Mouse (Mus musculus): ENCODE measurements around the gene Col16a1.

Col16a1 gene

DNA sequence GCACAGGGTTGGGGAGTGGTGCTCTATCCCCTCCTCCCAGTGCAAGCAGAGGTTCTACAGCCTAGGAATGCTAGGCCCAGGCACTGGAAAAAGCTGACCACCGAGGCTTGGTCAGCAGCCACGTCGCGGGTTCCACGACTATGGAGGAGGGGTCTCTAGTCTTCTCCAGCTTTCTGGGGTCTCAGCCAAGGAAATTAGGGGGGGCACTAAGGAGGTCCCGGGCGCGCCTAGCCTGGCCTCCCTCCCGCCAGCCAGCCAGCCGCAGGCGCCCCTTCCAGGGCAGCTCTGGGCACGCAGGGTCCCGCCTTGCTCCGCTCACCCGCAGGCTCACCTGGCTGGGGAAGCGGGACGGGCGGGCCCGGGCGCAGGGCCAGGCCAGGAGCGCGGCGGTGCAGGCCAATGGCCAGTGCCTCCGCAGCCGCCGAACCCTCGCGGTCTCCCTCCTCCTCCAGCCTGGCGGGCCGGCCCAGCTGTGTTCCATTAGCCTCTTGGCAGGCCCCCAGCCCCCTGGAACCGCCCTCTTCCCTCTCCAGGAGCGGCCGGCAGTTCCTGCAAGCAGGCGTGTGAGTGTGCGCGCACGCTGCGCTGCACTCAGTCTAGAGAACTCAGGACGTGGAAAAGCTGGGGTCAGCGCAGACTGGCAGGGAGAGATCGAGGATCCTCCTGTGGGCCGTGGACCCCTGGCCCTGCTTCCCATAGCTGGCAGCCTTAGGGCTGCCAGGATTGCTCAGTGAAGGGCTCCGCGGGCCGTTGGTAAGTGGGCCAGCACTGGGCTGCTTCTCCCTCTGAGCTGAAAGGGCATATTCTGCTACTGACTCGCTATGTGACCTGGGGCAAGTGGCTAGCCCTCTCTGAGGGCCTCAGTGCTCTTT lies at the start of gene Col16a1:
Gene Col16a1, plus strand, starts transcription at position 510 of the 872 bp plus-strand sequence.
- no peak for DNase-seq (ENCODE audit: low read depth)

DNA sequence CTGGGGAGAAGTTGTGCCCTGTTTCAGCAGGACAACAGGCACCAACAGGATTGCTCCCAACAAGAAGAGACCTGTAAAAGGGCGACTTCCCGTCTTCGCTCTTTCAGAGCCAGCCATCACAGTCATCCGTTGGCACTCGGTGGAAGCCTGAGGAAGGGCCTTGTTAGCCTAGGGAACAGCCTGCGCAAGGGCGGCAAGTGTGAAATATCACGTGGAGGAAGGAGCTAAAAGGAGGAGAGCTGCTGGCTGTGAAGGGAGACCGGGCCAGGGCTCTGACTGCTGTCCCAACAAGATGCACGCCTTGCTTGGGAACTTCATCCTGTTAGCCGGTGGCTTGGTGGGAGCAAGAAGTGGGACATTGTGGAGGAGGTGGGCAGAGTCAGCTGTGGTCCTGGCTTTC lies 49.5 kb upstream of the Col16a1 start:
- no peak for DNase-seq (ENCODE audit: low read depth)

DNA sequence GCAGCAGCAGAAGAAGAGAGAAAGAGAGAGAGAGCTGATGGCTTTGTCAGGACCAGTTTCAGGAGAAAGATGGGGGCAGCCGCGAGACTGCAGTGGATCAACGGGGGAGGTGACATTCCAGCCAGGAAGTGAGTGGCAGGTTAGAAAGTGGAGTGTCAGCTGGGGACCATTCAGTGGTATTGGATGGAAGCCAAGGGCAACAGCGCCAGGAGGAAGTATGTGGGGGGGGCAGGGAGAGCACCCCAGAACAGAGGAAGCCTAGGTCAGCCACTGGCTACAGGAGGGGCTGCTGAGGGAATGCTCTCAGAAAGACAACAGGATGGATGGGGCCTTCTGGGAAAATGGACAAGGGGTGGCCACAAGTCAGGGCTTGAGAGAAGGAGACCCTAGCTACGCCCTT lies 45.9 kb upstream of the Col16a1 start:
- no peak for DNase-seq (ENCODE audit: low read depth)

DNA sequence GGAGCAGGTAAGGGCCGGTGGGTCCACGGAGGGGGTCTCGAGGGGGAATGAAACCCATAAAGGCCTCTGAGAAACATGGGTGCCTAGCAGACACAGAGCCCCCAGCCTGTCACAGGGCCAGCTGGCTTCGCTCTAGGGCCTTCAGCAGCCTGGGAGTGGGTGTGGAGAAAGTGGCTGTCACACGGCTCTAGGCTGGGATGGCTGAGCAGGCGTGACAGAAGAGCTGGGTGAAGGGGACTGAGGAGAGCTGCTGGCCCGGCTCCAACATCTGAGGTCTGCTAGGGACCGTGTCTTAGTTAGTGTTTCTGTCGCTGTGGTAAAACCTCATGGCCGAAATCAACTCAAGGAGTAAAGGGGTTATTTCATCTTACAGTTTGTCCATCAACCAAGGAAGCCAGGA lies 45.5 kb upstream of the Col16a1 start:
- no peak for DNase-seq (ENCODE audit: low read depth)

DNA sequence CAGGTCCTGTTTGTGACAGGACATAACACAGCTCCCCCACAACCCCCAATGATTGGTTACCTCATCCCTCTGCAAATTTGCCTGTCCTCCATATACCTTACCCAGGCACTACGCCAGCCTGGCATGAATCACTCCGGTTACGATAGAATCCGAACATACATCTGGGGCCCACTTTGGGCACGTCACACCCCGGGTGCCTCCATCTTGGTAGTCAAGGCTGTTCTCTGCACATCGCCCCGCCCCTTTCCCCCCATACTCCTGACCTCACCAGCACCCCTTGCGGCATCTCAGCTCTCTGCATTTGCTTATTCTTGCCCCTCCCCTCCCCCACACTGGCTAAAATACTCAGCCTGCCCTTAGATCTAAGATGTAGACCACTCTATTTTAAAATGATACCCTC lies 42.0 kb upstream of the Col16a1 start:
- no peak for DNase-seq (ENCODE audit: low read depth)

DNA sequence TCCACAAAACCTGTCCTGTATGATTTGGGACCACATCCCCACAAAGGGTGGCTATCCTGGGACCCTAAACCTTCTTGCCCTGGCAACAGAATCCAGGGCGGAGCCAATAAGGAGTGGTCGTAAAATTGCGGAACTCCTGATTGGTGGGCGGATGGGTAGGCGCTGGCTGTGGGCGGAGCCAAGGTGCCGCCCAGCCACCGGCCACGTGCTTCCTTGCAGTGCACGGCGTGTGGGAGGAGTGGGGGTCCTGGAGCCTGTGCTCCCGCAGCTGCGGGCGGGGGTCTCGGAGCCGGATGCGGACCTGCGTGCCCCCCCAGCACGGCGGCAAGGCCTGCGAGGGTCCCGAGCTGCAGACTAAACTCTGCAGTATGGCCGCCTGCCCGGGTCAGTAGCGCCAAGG lies 41.1 kb upstream of the Col16a1 start:
- no peak for DNase-seq (ENCODE audit: low read depth)

DNA sequence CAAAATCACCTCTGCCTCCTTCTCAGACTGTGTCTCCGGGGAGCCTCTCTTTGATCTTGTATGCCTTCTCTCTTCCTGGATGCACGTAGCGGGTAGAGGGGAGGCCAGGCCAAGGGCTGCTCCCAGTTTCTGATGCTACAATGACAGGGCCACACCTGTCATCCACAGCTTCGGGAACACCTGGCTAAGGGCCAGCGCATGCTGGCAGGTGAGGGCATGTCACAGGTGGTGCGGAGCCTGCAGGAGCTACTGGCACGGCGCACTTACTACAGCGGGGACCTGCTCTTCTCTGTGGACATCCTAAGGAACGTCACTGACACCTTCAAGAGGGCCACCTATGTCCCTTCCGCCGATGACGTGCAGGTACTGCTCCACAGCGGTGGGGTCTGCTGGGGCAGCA lies 38.6 kb upstream of the Col16a1 start:
- no peak for DNase-seq (ENCODE audit: low read depth)

DNA sequence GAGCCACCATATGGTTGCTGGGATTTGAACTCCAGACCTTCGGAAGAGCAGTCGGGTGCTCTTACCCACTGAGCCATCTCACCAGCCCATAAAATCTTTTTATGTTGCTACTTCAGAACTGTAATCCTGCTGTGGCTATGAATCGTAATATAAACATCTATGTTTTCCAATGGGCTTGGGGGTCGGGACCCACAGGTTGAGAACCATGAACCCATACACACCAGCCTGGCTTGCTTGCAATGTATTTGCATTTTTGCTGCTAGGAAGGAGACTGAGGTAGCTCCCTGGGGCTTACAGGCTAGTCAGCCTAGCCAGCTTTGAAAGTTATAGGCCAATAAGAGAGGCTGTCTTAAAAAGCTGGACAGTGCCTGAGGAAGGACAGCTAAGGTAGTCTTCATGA lies 36.9 kb upstream of the Col16a1 start:
- no peak for DNase-seq (ENCODE audit: low read depth)

DNA sequence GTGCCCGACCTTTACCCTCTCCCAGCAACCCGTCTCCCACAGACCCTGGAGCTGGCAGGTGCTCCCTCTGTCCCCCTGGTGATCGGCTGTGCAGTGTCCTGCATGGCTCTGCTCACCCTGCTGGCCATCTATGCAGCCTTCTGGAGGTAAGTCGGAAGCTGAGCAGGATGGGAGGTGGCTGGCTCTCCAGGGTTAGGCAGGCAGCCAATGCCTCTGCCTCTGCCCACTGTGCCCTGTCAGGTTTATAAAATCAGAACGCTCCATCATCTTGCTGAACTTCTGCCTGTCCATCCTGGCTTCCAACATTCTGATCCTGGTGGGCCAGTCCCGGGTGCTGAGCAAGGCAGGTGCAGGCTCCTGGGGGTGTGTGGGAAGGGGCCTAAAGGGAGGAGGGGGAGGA lies 35.4 kb upstream of the Col16a1 start:
- no peak for DNase-seq (ENCODE audit: low read depth)

DNA sequence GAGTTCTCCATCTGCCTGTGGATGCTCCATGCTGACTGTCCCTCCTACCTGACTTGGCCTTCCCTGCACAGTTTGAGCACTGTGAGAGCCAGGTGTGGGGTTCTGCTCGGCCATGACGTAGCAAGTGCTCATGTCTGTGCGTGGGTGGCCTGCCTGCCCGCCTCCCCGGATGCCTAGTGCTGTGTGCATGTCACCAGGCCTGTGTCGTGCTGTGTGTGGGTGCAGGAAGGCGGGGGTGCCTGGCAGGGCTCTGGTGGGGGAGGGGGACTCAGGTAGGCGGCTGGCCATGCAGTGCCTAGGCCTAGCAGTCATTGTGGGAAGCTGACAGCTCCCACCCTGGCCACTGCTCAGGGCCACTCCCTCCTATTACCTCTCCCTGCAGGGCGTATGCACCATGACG lies 34.5 kb upstream of the Col16a1 start:
- DNase-seq (ENCODE audit: low read depth) = no peak

DNA sequence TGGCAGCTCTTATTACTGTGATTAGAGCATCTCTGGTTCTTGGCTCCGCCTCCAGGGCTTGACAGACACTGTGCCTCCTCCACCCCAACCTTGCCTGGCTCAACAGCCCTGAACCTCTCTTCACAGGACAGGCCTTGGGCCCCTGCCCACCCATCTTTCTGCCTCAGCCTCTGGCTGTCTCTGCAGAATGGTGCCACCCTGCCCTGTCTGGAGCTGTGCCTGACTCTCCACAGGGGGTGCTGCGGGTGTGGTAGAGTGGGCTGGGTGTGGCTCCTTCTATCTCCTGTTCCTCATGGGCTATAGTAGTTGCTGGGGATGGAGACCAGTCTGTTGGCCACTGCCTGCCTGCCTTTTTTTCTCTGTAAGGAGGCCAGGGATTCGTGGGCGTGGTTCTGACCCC lies 31.6 kb upstream of the Col16a1 start:
- DNase-seq (ENCODE audit: low read depth) = no peak

DNA sequence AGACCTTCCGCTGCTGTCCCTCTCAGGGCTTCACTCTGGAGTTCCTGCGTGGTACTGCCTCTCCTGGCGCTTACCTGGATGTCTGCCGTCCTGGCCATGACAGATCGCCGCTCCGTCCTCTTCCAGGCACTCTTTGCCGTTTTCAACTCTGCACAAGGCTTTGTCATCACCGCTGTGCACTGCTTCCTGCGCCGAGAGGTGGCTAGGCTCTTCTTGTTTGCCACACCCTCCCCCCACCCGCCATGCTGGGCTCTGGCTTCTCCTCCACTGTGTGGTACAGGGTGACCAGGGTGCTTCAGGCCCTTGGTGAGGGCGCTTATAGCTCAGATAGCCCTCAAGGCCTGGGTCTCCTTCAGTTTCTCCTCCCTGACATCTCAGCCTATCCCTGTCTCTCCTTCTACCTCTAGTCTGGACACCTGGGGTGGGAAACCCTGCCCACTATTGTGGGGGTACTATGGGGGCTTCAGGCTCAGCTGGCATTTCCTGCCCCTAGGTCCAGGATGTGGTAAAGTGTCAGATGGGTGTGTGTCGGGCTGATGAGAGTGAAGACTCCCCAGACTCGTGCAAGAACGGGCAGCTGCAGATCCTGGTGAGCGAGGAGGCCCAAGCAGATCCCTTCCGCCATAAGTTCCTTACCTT lies 30.5 kb upstream of the Col16a1 start:
- DNase-seq (ENCODE audit: low read depth) = no peak

DNA sequence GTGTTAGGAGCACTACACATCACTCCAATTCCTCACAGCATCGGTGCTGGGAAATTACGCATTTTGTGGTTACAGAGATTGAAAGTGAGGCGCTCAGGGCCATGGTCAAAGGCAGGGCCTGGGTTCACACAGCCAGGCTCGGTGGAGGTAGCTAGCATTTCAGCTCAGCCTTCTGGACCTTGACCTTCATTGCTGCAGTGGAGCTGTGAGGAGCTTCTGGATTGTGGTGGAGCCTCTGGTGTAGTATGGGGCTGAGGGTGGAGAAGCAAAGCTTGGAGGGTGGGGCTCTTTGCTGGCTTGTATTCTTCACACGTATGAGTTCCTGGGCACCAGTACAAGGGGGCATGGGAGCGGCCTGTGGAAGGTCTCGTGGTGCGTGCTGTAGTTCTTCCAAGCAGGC lies 24.7 kb upstream of the Col16a1 start:
- no peak for DNase-seq (ENCODE audit: low read depth)

DNA sequence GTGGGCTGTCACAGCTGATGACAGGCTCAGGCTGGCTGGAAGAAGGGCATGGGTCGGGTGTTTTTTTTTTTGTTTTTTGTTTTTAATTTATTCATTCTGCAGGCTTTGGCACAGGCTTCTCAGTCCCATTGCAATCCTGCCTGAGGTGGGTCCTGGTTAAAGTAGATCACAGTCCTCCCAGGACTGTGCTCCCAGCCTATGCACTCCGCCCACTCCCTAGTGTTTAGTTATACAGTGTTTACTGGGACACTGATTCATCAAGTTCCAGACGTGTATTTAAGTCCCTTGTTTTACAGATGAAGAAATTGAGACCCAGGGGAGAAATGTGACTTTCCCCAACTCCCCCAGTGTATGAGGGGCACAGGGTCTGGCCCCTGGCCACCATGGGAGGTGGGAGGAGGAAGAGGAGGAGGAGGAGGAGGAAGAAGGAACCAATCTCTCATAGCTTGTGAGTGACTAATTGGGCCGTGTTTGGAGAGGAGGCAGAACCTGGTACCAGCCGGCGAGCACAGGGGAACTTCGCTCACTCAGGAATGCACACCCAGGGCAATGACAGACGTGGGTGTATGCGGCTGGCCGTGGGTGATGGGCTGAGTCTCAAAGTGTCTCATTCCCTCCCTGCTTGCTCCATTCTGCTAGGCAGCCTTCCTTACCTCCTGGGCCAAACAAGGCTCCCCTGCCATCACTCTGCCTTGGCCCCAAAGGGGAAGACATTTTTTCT lies 24.0 kb upstream of the Col16a1 start:
- no peak for DNase-seq (ENCODE audit: low read depth)

DNA sequence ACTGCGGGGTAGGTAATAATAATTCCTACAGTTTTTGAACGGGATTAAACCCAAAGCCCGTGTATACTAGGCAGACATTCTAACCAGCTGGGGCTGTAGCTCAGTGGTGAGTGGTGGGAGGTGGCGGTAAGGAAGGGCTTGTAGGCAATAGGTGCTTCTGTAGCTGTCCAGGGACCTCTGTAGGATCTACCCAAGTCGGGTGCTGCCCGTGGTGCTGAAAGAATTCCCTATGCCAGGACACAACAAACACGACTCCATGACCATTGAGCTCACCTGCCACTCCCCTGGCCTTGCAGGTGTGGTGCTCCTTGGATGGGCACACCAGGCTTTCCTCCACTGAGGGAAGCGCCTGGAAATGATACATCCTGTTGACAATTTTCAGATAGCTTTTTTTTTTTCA lies 22.1 kb upstream of the Col16a1 start:
- DNase-seq (ENCODE audit: low read depth) = no peak

DNA sequence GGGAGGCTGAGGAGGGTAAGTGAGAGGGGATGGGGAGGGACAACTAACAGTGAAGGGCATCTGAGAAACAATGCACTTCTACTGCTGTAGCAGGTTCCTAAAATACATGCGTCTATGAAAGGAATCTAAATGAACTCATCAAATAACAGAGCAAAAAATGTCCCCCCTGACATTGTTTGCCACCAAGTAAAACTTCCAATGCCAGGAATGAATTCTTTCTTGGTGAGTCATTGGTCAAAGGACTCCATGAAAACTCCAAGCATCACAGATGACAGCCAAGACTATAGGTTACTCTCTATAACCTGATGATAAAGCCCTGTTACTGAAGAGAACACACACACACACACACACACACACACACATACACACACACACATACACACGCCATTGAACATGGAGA lies 16.5 kb upstream of the Col16a1 start:
- no peak for DNase-seq (ENCODE audit: low read depth)

DNA sequence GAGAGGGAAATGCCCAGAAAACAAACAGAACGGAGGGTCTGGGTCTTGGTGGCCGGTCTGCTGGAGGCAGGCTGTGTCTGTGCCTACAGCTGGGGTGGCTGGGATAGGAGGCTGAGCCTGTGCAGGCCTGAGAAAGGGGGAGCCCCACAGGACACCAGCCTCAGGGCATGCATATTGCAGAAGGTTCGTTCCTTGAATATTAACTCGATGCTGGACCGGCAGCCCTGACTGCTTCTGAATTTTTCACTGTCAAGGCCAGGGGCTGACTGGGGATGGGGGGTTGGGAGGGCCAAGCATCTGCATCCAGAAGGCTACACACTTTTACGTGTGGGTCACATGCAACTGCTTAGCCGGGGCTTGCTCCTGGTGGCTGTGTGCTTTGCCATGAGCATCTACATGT lies 14.1 kb upstream of the Col16a1 start:
- no peak for DNase-seq (ENCODE audit: low read depth)

DNA sequence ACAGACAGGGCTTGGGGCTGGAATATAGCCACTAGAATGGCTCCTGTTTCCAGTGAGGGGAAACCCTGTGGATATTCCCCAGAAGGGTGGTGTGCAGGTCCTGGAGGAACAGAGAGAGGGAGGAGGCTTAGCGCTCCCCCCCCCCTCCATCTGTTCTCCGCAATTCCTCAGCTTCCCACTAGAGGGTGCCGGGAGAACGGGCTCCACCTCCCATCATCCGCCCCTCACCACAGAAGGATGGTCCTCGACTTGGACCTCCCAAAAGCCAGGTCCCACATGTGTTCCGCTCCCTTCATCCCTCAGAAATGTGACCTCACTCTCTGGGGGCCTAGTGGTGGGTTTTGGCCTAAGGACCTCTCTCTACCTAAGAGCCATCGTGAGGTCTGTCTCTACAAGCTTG lies 11.5 kb upstream of the Col16a1 start:
- no peak for DNase-seq (ENCODE audit: low read depth)

DNA sequence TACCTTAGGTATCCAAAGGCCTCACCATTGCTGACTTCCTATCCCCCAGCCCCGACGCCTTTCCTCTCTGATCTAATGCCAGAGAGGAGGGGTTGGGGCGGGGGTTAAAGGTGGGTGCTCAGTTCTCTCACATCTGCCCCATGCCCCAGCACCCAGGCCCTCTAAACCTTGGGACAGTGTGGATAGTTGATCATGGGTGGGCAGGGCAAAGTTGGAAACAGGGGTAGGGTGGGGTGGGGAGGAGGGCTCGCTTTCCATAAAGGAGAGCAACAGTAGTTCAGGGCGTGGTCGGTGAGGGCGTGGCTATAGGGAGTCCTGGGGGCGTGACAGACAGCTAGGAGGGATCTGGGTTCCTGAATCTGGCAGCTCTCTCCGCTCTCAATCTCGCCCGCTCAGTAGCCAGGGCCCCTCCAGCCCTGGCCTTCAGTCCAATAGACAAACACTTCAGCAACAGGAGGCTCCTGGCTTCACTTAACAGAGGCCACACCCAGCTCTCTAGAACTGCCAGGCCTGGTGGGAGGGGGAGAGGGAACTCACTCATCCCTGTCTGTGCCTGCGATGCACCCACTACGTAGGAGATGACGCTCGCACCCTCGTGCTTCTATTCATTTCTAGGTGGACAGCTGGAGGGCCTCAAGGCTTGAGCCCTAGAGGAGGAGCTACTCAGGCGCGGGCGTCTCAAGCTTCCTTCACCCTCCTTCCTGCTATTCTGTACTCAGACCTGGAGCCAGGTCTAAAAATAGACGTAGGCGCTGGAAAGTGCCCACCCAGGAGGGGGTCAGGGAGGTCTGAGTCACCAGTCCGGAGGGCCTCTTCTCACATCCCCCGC lies 10.9 kb upstream of the Col16a1 start:
- DNase-seq (ENCODE audit: low read depth) = no peak

DNA sequence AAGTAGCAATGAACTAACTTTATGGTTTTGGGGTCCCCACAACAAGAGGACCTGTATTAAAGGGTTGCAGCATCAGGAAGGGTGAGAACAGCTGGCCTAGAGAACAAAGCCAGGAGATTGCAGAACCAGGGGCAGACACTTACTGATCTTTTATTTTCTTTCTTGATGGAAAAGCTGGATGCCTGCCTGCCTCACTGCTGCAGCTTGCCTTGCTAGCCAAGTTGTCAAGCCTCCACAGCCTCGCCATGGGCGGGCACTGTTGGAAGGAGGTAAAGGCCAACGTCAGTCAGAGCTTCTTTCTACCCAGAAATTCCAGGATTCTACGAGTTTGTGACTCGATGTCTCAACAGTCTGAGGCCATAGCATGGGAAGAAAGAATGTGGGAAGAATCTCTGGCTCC lies 8.3 kb upstream of the Col16a1 start:
- no peak for DNase-seq (ENCODE audit: low read depth)

DNA sequence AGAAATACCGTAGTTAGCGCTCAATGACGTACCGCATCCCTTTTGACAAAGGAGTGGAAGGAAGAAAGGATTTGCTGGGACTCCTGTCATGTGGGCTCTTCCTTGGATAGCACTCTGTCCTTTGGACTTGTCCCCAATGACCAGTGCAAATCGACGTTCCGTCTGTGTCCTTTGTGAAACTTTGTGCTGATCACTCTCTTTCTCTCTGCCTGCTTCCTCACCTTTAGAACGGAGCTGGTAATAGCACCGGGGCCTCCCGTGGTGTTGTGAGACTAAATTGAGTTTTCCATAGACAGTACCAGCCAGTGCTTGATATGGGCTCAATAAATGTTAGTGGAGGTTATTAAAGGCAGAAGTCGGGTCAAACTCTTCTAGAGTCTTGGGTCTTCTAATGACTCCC lies 6.6 kb upstream of the Col16a1 start:
- DNase-seq (ENCODE audit: low read depth) = no peak

DNA sequence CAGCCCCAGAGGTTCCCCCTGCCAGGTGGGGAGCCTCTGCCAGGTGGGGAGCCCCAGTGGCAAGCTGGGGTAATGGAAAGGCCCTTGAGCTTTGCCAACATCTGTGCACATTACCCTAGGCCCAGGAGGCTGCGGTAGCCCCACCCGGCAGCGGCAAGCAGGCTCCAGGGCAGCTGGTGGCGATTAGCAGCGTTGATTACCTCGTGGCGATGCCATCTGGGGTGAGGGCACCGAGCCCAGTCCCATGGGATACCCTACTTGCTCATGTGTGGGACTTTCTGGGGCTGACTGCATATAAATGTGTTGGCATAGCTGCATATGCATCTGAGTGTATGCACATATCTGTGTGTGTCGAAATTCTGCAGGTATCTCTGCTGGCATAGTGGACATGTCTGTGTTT lies 3.4 kb upstream of the Col16a1 start:
- DNase-seq (ENCODE audit: low read depth) = no peak
